Mouse (Mus musculus) T-helper 1 cell (primary cell): Measurements from ENCODE around the gene Nat8f4.
"Not testable (repeated sequence)": the region's sequence is repeated elsewhere in the genome, so short reads cannot be mapped to it uniquely, and the experiment has no call there.

Experiments
- in situ Hi-C: fragments of 300-600 bp; cut with MboI, MseI; formaldehyde crosslinking; loops from one replicate; pipeline ENCODE4 v1.15.1; 2025; ENCODE audit warnings: high pct_unique_total_duplicates

Gene Nat8f4

DNA sequence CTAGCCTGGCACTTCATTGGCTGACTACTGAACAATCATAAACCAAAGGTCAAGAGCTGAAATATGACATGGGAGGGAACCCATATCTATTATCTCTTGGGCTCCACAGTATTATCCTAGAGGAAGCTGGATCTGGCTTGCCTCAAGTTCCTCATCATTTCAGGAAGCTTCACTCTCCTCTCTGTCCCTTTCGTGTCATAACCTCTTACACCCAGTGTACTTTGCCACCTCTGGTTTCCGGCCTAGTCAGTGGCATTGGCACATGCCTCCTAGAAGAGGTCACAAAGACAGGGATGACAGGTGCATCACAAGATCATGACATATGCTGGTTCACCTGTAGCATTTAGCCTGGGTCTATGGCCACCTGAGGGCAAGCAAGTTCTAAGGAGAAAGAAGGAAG, 2.4 kb downstream of the Nat8f4 start:
- in situ Hi-C loops = loop anchor here (5.0 kb wide), 1 partner anchor 315 kb away; the partner anchor contains the start of gene Alms1

DNA sequence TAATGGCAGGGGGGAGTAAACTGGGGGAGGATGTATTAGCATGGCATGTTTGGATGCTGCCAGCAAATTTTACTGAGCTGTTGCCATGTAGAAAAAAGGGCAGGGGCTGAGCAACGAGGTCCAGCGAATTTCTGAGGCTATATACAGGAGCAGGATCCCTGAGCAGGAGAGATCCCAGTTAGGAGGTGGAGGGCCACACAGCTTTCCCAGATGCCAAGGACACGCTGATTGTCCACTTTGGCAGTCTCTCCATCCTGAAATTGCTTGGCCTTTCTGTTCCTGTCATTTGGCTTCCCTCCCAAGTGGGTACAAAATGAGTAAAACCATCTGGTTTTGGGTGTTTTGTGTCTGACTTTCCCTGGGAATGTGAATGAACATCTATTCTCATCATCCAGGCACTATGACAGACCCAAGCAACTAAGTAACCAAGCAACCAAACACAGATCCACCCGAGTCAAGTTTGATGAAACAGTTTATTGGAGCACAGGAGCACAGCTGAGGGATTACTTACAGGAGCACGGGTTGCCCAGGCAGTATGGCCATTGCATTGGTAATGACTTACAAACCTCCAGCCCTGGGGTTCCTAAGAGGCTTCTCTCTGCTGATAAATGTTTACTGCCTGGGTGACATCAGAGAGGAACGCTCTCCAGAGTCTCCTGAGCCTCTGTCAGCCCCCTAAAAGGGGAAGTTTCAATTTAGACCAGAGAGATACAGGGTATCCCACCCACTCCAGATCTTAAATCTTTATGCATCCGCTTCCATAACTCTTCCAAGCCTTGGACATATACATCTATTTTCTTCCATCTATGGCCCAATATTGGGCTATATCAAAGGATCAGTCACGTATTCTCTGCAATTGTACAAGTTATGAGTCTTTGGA, 5.8 kb downstream of the Nat8f4 start:
- in situ Hi-C loops = not testable (repeated sequence)

DNA sequence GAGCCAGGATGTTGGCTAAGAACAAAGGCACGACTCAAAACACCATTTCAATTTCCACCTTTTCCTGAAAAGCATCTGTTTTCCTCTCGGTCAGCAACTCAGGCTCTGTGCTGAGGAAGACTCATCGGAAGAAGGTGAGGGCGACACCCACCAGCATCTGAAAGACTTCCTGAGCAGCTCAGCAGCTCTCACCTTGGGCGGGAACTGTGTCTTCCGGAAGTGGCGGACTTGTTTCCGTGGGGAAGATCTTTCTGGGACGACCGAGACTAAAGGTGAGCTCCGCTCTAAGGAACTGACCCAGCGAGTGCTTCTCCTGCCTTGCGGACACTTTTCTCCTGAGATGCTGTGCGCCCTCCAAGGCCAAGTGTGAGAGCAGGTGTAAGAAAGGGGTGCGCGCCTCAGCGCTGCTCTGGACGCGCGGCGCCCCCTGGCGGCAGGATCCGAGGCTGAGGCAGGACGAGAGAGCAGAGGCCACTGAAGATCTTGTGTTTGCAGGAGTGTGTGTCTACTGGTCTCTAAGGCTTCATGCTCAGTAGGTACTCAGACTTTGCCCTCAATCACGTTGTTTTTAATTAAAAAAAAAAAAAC, 9.5 kb downstream of the Nat8f4 start:
- in situ Hi-C loops = not testable (repeated sequence)

DNA sequence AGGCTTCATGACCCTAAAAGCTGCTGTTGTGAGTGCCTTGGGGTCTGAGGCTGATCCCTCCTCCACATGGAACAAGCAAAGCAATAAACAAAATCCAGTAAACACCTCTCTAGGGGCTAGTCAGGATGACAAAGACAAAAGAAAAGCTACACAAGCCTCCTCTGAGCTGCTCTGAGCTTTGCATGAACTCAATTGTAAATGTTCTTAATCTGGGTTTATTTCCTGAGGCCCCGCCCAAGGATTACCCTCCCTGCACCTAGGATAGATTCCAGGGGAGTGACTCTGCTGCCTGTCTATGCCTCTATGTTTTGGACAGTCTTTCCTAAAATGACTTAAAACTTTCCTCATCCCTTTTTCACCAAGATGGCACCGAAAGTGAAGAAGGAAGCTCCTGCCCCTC, 15.7 kb downstream of the Nat8f4 start:
- in situ Hi-C loops = loop anchor here (5.0 kb wide), 1 partner anchor 42 kb away; no protein-coding TSS in a partner anchor

DNA sequence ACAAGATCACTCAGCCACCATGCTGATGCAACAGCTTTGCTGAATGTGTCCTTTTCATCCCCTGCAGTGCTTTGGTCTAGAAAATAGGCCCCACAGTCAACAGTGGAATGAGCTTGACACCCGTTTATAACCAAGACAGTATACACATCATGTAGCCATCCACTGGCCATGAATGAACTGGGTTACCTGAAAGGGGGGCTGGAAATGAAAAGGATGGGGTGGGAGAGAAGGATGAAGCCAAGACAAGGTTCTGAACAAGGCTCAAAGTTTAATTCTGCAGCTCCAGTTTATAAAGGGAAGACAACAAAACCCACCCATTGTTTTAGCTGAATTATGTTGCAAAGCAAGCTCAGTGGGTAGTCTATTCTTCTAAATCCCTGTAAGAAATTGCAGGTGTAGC, 20.4 kb downstream of the Nat8f4 start:
- in situ Hi-C loops = no loop called here

DNA sequence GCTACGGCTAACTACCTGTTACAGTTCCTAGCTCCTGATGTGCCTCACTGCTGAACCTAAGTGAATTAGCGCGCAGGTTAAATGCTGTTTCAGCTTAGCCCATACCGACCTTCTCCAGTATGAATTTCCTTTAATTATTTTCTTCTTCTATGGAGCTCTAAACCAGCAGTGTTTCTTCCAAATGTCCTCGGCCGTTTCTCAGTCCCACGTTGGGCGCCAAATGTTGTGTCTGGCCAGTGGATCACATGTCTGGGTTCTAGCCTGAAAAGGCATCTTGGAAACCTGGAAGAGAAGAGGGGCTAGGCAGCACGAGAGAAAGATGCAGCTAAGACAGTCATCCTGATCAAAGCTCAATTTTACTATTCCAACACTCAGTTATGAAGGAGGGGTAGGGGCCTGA, 21.4 kb downstream of the Nat8f4 start:
- in situ Hi-C loops = not testable (repeated sequence)

DNA sequence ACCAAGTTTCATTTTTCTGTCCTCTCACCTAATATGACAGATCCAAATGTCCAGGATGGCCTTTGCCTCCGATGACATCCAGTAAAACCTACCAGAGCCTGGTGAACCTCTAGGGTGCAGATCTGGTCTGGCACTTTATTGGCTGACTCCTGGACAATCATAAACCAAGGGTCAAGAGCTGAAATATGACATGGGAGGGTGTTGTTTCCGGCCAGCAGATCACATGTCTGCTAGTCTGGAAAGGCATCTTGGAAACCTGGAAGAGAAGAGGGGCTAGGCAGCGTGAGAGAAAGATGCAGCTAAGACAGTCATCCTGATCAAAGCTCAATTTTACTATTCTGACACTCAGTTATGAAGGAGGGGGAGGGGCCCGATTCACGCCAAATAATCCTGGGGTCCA, 35.7 kb downstream of the Nat8f4 start, which contains the start of gene Nat8f2:
TSS of gene Nat8f2 (minus strand) at position 153 of the 400 bp plus-strand sequence.
- in situ Hi-C loops = not testable (repeated sequence)

DNA sequence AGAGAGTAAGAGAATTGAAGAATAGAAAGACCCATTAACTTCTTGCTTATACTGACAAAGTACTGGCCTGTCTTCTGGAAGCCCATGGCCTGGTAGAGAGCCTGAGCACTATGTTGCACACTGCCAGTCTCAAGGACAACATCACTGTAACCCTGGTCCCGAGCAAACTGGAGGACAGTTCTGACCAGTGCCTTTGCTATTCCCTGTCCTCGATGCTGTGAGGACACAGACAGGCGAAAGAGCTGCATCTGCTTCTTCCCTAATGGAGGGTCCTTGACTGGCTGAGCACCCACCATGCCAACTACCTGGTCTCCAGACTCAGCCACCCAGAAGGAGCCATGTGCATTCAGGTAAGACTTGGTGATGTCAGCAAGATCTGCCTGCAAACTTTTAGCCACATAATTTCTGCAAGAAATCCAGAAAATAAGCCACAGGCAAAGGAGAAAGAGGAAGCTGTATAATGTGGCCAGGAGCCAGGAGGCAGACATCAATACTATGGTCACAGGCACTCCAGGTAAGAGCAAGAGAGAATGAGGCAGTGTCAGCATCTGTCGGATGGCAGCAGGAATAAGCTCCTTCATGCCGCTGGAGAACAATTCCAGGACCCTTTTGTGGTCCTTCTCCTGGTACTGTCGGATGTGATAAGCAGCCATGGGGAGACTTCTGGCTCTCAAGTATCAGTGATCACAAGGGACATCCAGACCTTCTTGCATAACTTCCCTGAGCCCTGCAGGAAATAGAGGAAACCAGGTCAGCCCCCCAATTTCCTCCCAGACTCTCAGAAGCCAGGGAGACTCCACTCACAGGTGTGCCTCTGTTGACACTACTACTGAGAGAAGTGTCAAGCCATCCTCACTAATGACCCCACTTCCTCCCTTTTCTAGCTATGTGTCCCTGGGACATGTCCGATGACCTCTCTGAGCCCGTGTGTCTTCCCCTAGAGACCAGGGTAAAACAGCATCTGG, 36.7 kb downstream of the Nat8f4 start:
- in situ Hi-C loops = no loop called here

DNA sequence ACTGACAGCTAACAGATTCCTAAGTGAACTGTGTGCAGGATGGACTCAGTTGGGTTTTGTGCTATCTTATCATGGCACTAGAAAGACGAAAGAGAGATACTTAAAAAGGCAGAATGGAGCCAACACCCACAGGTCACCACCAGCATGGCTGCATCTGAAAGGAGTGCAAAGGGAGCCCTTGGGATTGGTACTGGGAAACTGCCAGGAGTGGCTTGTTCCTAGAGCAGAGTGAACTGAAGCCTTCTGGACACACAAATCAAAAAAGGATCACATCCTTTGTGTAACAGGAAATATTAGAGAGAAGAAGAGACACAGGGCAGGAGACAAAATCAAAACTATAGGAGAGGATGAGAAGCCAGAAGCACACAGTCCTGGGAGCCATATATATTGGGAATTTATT, 37.7 kb downstream of the Nat8f4 start:
- in situ Hi-C loops = not testable (repeated sequence)

DNA sequence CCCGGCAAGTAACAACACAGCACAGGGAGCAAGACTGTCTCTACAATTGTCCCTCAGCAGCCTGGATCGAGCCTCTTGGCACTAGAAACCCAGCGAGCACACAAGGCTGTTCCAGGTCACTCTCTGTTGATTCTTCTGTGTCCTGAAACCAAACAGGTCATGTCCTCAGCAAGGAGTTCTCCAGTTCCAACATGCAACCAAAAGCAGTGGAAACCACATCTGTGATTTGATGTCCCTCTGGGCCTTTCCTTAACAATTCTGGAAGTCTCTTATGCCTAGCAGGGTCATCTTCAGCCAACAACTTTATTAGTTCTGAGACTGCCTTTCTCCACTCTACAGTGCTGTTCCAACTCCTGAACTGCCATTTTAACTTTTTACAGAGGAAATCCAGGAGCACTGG, 38.5 kb downstream of the Nat8f4 start:
- in situ Hi-C loops = not testable (repeated sequence)

DNA sequence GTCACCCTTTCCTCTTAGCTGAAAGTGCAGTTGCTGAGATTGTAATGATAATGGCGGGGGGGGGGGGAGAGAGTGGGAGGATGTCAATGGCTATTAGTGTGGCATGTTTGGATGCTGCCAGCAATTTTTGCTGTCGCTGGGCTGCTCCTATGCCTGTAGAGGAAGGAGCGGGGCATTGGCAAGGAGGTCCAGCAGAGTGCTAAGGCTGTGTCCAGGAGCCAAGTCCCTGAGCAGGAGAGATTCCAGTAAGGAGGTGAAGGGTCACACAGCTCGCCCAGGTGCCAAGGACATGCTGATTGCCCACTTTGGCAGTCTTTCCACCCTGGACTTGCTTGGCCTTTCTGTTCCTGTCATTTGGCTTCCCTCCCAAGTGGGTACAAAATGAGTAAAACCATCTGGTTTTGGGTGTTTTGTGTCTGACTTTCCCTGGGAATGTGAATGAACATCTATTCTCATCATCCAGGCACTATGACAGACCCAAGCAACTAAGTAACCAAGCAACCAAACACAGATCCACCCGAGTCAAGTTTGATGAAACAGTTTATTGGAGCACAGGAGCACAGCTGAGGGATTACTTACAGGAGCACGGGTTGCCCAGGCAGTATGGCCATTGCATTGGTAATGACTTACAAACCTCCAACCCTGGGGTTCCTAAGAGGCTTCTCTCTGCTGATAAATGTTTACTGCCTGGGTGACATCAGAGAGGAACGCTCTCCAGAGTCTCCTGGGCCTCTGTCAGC, 39.6 kb downstream of the Nat8f4 start:
- in situ Hi-C loops = not testable (repeated sequence)

DNA sequence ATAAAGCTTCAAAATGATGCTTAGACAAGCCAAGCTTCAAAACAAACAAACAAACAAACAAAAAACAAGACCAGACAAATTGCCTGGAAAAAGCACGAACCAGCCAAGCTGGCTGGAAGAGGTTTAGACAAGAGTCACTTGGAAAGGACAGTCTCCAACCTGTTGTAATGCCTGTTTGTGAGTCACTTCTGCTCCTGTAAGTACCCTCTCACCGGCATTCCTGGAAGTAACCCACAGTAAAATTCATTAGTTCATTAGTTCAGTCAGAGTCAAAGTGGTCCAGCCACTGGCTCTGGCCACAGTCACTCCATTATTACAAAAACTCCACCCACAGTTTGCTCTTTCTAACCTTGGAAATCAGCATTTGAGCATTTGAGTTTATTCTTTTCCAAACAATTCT, 40.8 kb downstream of the Nat8f4 start:
- in situ Hi-C loops = no loop called here

DNA sequence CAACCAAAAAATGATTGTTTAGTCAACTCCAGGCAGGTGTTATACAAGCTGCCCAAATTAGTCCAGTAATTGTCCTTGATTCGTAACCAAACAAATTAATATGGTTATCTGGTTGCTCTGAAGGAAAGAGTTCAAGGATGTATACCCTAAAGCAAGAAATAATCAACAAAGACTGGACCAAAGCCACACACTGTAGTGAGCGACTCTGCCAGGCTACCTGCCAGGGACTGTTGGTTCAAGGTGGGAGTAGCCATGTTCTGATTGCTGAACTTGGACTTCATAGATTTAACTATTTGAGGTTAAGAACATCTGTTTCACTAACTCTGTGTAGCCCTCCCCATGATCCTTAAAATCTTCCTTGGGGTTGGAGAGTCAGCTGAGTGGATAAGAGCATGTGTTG, 41.5 kb downstream of the Nat8f4 start:
- in situ Hi-C loops = no loop called here

DNA sequence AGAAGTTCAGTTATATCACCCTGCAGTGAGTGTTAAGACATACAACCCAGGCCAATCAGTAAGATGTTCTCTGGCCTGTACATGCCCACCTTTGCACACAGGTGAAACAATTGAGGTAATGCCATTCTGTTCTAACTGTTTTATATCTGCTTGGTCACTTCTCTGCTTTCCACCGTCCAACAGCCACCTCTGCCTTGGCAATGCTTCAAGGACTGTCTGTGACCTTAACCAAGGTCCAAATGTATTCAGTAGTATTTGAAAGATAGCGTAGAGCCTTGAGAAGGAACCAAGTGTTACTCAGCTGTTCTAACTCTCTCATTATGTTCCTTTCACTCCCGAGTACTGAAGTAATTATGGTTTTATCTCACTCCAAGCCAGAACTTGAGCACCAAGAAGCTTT, 42.1 kb downstream of the Nat8f4 start:
- in situ Hi-C loops = no loop called here

DNA sequence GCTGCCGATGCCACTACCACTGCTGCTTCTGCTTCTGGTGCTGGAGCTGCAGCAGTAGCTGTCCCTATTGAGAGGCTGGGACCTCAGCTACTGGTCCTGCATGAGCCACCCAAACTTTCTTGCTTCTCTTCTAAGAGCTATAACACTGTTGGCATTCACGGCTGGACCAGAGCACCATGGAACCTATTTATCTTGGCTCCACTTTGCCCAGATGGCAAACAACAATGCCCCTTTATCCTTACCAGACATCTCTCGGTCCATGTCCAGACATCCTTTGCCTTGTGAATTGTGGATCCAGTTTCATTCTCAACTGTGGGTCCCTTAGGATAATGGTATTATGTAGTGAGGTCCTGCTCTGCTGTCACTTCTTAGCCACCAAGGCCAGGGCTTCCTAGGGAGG, 43.4 kb downstream of the Nat8f4 start:
- in situ Hi-C loops = no loop called here

DNA sequence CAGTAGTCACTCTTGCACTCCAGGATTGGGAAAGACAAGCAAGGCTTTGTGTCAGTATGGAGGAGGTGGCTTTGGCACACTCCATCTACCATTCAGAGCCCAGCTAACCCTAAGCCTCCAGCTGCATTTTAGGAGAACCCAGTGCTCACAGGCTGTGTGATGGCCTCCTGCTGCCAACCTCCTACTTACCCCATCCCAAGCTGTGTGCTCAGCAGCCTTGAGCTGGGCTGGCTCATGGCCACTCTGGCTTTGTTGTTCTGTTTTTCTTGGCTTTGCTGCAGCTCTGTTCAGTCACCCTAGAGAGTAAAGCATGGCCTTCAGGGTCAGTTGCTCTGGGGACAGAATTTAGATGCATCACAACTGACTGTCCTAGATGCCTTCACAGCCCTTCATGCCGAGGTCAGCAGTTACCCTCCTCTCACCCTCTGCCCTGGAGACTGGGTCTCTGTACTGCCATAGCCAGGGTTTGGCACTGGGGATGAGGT, 48.4 kb downstream of the Nat8f4 start:
- in situ Hi-C loops = no loop called here

DNA sequence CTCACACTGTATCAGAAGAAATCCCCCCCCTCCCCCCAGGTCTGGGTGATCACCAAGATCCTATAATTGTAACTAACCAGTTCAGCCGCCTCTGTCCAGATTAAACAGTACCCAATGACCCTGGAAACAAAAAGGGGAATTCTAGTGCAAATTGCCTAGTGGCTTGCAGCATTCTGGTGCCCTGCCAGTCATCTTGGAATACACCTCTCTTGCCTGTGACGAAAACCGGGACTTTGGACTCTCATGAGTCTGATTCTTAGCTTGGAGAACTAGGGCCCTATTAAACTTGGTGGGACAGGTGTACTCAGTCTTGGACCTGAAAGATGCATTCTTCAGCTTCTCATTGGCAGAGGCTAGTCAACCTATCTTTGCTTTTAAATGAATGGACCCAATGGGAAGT, 51.2 kb downstream of the Nat8f4 start:
- in situ Hi-C loops = no loop called here

DNA sequence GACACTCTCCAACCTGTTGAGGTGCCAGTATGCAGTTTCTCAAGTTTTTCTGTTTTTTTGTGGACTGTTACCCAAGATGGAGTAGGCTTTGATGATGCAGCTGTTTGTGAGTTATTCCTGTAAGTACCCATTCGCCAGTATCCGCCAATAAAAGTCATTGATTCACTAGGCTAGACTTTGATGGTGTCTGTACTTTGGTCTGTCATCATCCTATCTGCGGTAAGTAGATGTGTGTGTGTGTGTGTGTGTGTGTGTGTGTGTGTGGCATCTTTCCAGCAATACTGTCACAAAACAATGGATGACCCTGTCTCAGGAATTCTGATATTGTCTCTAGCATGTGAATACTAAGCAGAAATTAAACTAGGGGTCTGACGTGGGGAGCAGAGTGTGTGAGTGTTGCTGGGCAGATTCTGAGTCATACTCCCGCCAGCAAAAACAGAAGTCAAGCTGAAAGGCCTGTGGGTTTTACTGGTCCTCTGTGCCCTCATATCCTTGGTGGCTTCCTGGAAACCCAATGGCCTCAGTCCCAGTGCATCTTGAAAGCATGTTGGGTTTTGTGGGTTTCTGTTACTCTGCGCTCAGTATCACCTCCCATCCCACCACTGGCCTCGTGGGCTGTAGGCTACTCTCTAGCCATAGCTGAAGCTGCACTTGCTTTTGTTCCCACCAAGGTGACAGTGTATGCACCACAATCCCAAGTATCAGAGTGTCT, 53.5 kb downstream of the Nat8f4 start:
- in situ Hi-C loops = no loop called here

DNA sequence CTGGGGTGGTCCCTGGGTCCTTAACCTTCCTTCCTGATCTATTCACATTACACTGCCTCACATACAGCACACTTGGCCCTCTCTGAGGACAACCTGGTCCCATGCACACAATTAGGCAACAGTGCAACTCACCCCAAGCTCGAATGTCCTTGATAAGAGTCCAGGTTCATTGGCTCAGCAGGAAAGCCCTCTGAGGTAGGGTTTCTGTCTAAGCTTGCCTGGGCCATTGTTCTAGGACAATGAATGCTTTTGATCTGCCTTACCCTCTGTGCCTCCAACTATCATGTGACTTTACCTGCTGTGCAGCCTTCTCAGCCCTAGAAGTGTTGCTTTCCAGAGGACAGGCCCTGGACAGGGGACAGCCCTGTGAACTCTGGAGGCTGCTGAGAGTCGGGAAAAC, 55.4 kb downstream of the Nat8f4 start:
- in situ Hi-C loops = loop anchor here (5.0 kb wide), 1 partner anchor 38 kb away; no protein-coding TSS in a partner anchor
